Mouse (Mus musculus) retina, postnatal 7 days (tissue): ENCODE measurements around the gene Kcnk18.

ENCODE experiments used
- DNase-seq: peaks from one replicate; pipeline ENCODE4 v3.0.0-alpha.2; 2012; ENCODE audit warnings: low read depth, low spot score

Kcnk18 gene

GRCm38 (mm10) chr19:59280841-59281240 is 61.8 kb downstream of the Kcnk18 start:
- DNase-seq, result no peak

- DNase-seq, result no peak
These were observed 63.0 kb downstream of the Kcnk18 start for GRCm38 (mm10) chr19:59282001-59282400.
